18 mouse cellular contexts compared by ENCODE assay signal in genomic region chr5:151109822-151110221, GRCm38 (mm10).
DNase-seq lines count a peak whose midpoint lies in the region; ATAC-seq and TF ChIP-seq lines count a peak whose summit lies in the region.
"Had no signal": no experiment of that assay in that cellular context is flagged by ENCODE, and none has a peak within 500 bp of the region (broad histone marks: within the 10 kb centered on the region; RNA-seq: fewer than 3 reads in every experiment).

No protein-coding gene starts in this region.

- H3K4me1 ChIP-seq in embryonic facial prominence, embryonic 15.5 days = peaks cover 12% of the 10 kb centered on the region
- H3K4me1 ChIP-seq in embryonic facial prominence, embryonic 10.5 days = peaks cover 33% of the 10 kb centered on the region
- H3K4me1 ChIP-seq in brown adipose tissue, adult 24 weeks (ENCODE audit: control insufficient read depth, insufficient read depth, insufficient read length, low read length) = peaks cover 41% of the 10 kb centered on the region
- H3K4me1 ChIP-seq in olfactory bulb, adult 2 months (ENCODE audit: control insufficient read depth, insufficient read depth, low read length) = peaks cover 5% of the 10 kb centered on the region

- no peak overlapping the region for H3K9ac ChIP-seq in embryonic facial prominence, embryonic 15.5 days
- H3K9ac ChIP-seq: liver, embryonic 15.5 days; neural tube, embryonic 12.5 days had no signal

- TF ChIP-seq POLR2A in olfactory bulb, adult 2 months (IDR thresholded peaks at IDR 0.05; ENCODE audit: insufficient read depth, low read depth, low read length) = no peak

- H3K27ac ChIP-seq in embryonic facial prominence, embryonic 15.5 days (replicated peaks) = 0 out of 2 replicates have a peak overlapping the region, but pooled peaks have one; percentile 25
- H3K27ac ChIP-seq in embryonic facial prominence, embryonic 10.5 days (replicated peaks) = no peak overlapping the region
- H3K27ac ChIP-seq in left cerebral cortex, adult 2 months = peak overlapping the region; percentile 71
- H3K27ac ChIP-seq in brown adipose tissue, adult 24 weeks (replicated peaks; ENCODE audit: low read depth, low read length) = peak overlapping the region; percentile 69
- H3K27ac ChIP-seq in olfactory bulb, adult 2 months (ENCODE audit: insufficient read depth, low read depth, low read length) = peak overlapping the region; percentile 70
- H3K27ac ChIP-seq: hindbrain, postnatal 0 days; liver, embryonic 15.5 days; midbrain, embryonic 10.5 days; neural tube, embryonic 12.5 days had no signal

- no peak for DNase-seq in embryonic facial prominence, embryonic 10.5 days (ENCODE audit: low spot score)
- no peak for DNase-seq in left cerebral cortex, adult 2 months (ENCODE audit: extremely low spot score in 1 of 2, low spot score in 2 of 2)
- DNase-seq in left cerebral cortex, adult 18-20 months (ENCODE audit: low spot score in 2 of 2) = no peak
- DNase-seq in spleen, adult 12 weeks (ENCODE audit: low spot score) = no peak
- no peak for DNase-seq in spleen, postnatal 4 days (ENCODE audit: low spot score in 2 of 2)
- DNase-seq: cerebellum, adult 9-11 months; kidney, adult 18-20 months; kidney, postnatal 25 days; thymus, adult 2 months had no signal

- H3K4me2 ChIP-seq in embryonic facial prominence, embryonic 15.5 days (replicated peaks) = no peak overlapping the region
- H3K4me2 ChIP-seq: liver, embryonic 15.5 days; neural tube, embryonic 12.5 days had no signal

- no peak overlapping the region for H3K4me3 ChIP-seq in embryonic facial prominence, embryonic 15.5 days (replicated peaks)
- no peak overlapping the region for H3K4me3 ChIP-seq in embryonic facial prominence, embryonic 10.5 days
- H3K4me3 ChIP-seq in left cerebral cortex, adult 2 months = no peak overlapping the region
- H3K4me3 ChIP-seq in brown adipose tissue, adult 24 weeks (ENCODE audit: insufficient read depth, low read depth, low read length) = no peak overlapping the region
- H3K4me3 ChIP-seq in olfactory bulb, adult 2 months (ENCODE audit: insufficient read depth, low read depth, low read length) = no peak overlapping the region
- H3K4me3 ChIP-seq: erythroblast, embryonic 14.5 days; liver, embryonic 15.5 days; midbrain, embryonic 10.5 days; neural tube, embryonic 12.5 days had no signal

- TF ChIP-seq CTCF in left cerebral cortex, adult 2 months (IDR thresholded peaks at IDR 0.05) = no peak
- no peak for TF ChIP-seq CTCF in olfactory bulb, adult 2 months (IDR thresholded peaks at IDR 0.05; ENCODE audit: insufficient read depth, low read depth, low read length)

- no peak for ATAC-seq in embryonic facial prominence, embryonic 15.5 days (ENCODE audit: insufficient number of reproducible peaks, low FRiP score, low TSS enrichment, low read depth)
- ATAC-seq: forebrain, embryonic 16.5 days; hindbrain, postnatal 0 days had no signal

- H3K36me3 ChIP-seq in embryonic facial prominence, embryonic 15.5 days = no peaks in the 10 kb centered on the region
- H3K36me3 ChIP-seq in embryonic facial prominence, embryonic 10.5 days (replicated peaks) = no peaks in the 10 kb centered on the region
- H3K36me3 ChIP-seq: liver, embryonic 15.5 days; midbrain, embryonic 10.5 days; neural tube, embryonic 12.5 days had no signal

- H3K9me3 ChIP-seq in embryonic facial prominence, embryonic 15.5 days (replicated peaks) = no peaks in the 10 kb centered on the region
- no peaks in the 10 kb centered on the region for H3K9me3 ChIP-seq in embryonic facial prominence, embryonic 10.5 days
- H3K9me3 ChIP-seq: liver, embryonic 15.5 days; midbrain, embryonic 10.5 days; neural tube, embryonic 12.5 days had no signal

- intact Hi-C loops in left cerebral cortex, adult 2 months (cut with DNase I) = loop anchor here (10.0 kb wide), 1 partner anchor 435 kb away; the partner anchor contains the start of gene Pds5b

- H3K27me3 ChIP-seq in embryonic facial prominence, embryonic 15.5 days = no peaks in the 10 kb centered on the region
- H3K27me3 ChIP-seq in embryonic facial prominence, embryonic 10.5 days (replicated peaks; ENCODE audit: low read depth, poor library complexity, severe bottlenecking) = no peaks in the 10 kb centered on the region
- H3K27me3 ChIP-seq: liver, embryonic 15.5 days; neural tube, embryonic 12.5 days had no signal

- 50% methylated on average over 2 of the region's 2 CpGs for WGBS in embryonic facial prominence, embryonic 15.5 days
- WGBS in embryonic facial prominence, embryonic 10.5 days = 67% methylated on average over 2 of the region's 2 CpGs
- WGBS in olfactory bulb, adult 2 months = 41% methylated on average over 2 of the region's 2 CpGs
